8 mouse cellular contexts compared by ENCODE assay signal in the genomic region with DNA sequence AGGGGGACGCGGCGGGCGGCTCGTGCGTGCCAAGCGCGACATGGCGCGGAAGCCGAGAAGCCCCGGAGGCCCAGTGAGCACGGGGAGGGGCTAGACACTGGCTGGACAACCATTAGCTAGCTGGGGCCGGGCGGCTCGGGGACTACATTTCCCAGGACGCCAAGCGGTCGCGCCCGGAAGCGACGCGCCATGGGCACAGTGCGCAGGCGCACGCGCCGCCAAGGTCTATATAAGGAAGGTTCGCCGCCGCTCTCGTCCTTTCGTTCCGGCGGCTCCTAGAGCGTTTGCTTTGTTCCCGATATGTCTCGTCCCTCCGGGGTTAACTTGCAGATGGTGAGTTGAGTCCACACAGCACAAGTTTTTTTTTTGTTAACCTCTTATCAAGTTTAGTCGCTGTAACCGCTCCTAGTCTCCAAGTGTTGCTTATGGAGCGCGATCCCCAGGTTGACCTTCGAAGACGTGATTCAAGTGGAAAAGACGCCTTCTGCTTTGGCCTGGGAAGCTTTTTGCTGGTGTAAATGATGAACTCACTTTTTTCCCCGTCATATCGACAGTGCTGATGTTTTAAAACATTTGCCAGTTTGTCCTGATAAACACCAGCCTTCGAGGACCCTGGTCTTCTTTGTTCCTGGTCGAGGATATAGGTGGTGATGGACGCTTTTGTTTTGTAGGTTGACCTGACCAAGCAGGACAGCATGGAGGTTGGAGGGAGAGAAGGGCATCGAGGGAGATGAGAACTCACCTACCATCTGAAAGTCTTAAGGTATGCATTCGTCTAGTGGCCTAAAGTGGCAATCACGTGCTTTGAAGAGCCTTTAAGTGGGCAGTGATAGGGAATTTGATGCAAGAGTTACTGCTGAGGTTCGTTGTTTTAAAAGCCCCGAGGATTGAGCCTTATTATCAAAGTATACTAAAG. TPM values are rescaled to one million over a fixed set of nuclear protein-coding genes. Genes with fewer than 3 reads are reported as not detected.
A peak's percentile ranks its signal among the peaks of the same experiment; 100 is the strongest.
DNase-seq lines count a peak whose midpoint lies in the region; ATAC-seq and TF ChIP-seq lines count a peak whose summit lies in the region.

Gene Znfx1 (minus strand): TSS at position 51 of the 916 bp plus-strand sequence.

- TF ChIP-seq CTCF in liver, adult 2 months (IDR thresholded peaks at IDR 0.05; ENCODE audit: low read depth, low read length), result no peak

- peak within 1 kb of the TSS; percentile 91 for H3K27ac ChIP-seq in heart, embryonic 11.5 days (ENCODE audit: low read depth, low read length)
- peak within 1 kb of the TSS; percentile 94 for H3K27ac ChIP-seq in kidney, embryonic 16.5 days (ENCODE audit: low read length)
- H3K27ac ChIP-seq in liver, adult 2 months (replicated peaks; ENCODE audit: insufficient read depth, low read depth, low read length), result peak within 1 kb of the TSS; percentile 84

- H3K4me2 ChIP-seq in heart, embryonic 11.5 days, result peak within 1 kb of the TSS; percentile 93
- peak within 1 kb of the TSS; percentile 81 for H3K4me2 ChIP-seq in kidney, embryonic 16.5 days (replicated peaks; ENCODE audit: low read depth, low read length)
- H3K4me2 ChIP-seq in myocyte (ENCODE audit: low read depth), result peak within 1 kb of the TSS; percentile 93

- TF ChIP-seq POLR2A in liver, adult 2 months (IDR thresholded peaks at IDR 0.05; ENCODE audit: extremely low read depth, insufficient read depth, low read length), result peak; percentile 99
- TF ChIP-seq POLR2A in myocyte (IDR thresholded peaks at IDR 0.05; ENCODE audit: insufficient read length, low read depth), result peak; percentile 96

- H3K27me3 ChIP-seq in heart, embryonic 11.5 days (ENCODE audit: control insufficient read depth, insufficient read depth, low read length), result no peaks in the 10 kb centered on the region
- H3K27me3 ChIP-seq in kidney, embryonic 16.5 days (ENCODE audit: insufficient read depth, low read length), result no peaks in the 10 kb centered on the region
- H3K27me3 ChIP-seq in liver, adult 2 months (ENCODE audit: control insufficient read depth, insufficient read depth, low read length), result no peaks in the 10 kb centered on the region
- H3K27me3 ChIP-seq in myocyte (ENCODE audit: control insufficient read depth, insufficient read depth, insufficient read length), result no peaks in the 10 kb centered on the region
- no peaks in the 10 kb centered on the region for H3K27me3 ChIP-seq in splenic B cell, adult 2 months (ENCODE audit: control insufficient read depth, insufficient read depth, low read length, poor library complexity, severe bottlenecking)

- peaks cover 3% of the 10 kb centered on the region for H3K4me1 ChIP-seq in heart, embryonic 11.5 days (ENCODE audit: control insufficient read depth, insufficient read depth, low read length)
- peaks cover 49% of the 10 kb centered on the region for H3K4me1 ChIP-seq in kidney, embryonic 16.5 days (ENCODE audit: insufficient read depth, low read length)
- H3K4me1 ChIP-seq in liver, adult 2 months (ENCODE audit: control insufficient read depth, insufficient read depth, low read length), result peaks cover 19% of the 10 kb centered on the region

- H3K9ac ChIP-seq in heart, embryonic 11.5 days (ENCODE audit: low read depth, low read length), result peak within 1 kb of the TSS; percentile 90
- peak within 1 kb of the TSS; percentile 86 for H3K9ac ChIP-seq in kidney, embryonic 16.5 days (replicated peaks; ENCODE audit: low read length)
- peak within 1 kb of the TSS; percentile 91 for H3K9ac ChIP-seq in liver, adult 2 months (ENCODE audit: low read depth, low read length)

- ATAC-seq in erythroblast, adult 5-6 weeks (replicated peaks; ENCODE audit: low FRiP score, poor library complexity, severe bottlenecking), result peak; percentile 83
- ATAC-seq in heart, embryonic 11.5 days (replicated peaks; ENCODE audit: insufficient number of reproducible peaks, low FRiP score, low TSS enrichment), result peak; percentile 94
- ATAC-seq in kidney, embryonic 16.5 days (ENCODE audit: low FRiP score, low TSS enrichment), result peak; percentile 95

- under 1% methylated on average over 54 of the region's 57 CpGs for WGBS in heart, embryonic 11.5 days (ENCODE audit: insufficient replicate concordance)
- WGBS in kidney, embryonic 16.5 days, result under 1% methylated on average over 56 of the region's 57 CpGs
- under 1% methylated on average over 54 of the region's 57 CpGs for WGBS in liver, adult 2 months

- peak; percentile 96 for DNase-seq in A20 (ENCODE audit: low read depth, low spot score)
- DNase-seq in brain, adult 2 months (ENCODE audit: low read depth, low spot score), result peak; percentile 96
- peak; percentile 74 for DNase-seq in liver, adult 2 months (ENCODE audit: extremely low read depth, low read depth, low spot score)
- peak; percentile 97 for DNase-seq in splenic B cell, adult 2 months (ENCODE audit: low read depth, low spot score)

- H3K36me3 ChIP-seq in heart, embryonic 11.5 days (ENCODE audit: control insufficient read depth, insufficient read depth, low read length), result peaks cover 11% of the 10 kb centered on the region
- peaks cover 29% of the 10 kb centered on the region for H3K36me3 ChIP-seq in kidney, embryonic 16.5 days (ENCODE audit: insufficient read depth, low read length)
- H3K36me3 ChIP-seq in liver, adult 2 months (ENCODE audit: control insufficient read depth, insufficient read depth, low read length), result peaks cover 17% of the 10 kb centered on the region; the same call in 1 of the 2 replicates
- peaks cover 40% of the 10 kb centered on the region for H3K36me3 ChIP-seq in myocyte (ENCODE audit: control insufficient read depth, insufficient read depth)
- H3K36me3 ChIP-seq in splenic B cell, adult 2 months (ENCODE audit: control insufficient read depth, insufficient read depth, low read length, poor library complexity, severe bottlenecking), result peaks cover 10% of the 10 kb centered on the region

- H3K79me2 ChIP-seq in liver, adult 2 months (ENCODE audit: control insufficient read depth, insufficient read depth, low read length), result peaks cover 10% of the 10 kb centered on the region; the same call in 1 of the 2 replicates
- H3K79me2 ChIP-seq in myocyte (ENCODE audit: control insufficient read depth, insufficient read depth), result peaks cover 33% of the 10 kb centered on the region

- peak within 1 kb of the TSS; percentile 65 for H3ac ChIP-seq in myocyte (ENCODE audit: control insufficient read depth, insufficient read length)

- peak within 1 kb of the TSS; percentile 74 for H3K4me3 ChIP-seq in heart, embryonic 11.5 days (ENCODE audit: low read depth, low read length)
- H3K4me3 ChIP-seq in kidney, embryonic 16.5 days (ENCODE audit: low read length), result peak within 1 kb of the TSS; percentile 90
- H3K4me3 ChIP-seq in liver, adult 2 months (ENCODE audit: insufficient read depth, low read depth, low read length), result peak within 1 kb of the TSS; percentile 91
- peak within 1 kb of the TSS; percentile 90 for H3K4me3 ChIP-seq in myocyte

- H3K9me3 ChIP-seq in heart, embryonic 11.5 days (replicated peaks; ENCODE audit: control insufficient read depth, low read length), result no peaks in the 10 kb centered on the region
- no peaks in the 10 kb centered on the region for H3K9me3 ChIP-seq in kidney, embryonic 16.5 days (ENCODE audit: low read length)

TF ChIP-seq in myocyte, 11 proteins besides CTCF, POLR2A, EP300 and RAD21:
- TF ChIP-seq CEBPB (IDR thresholded peaks at IDR 0.05; ENCODE audit: insufficient read depth, poor library complexity, severe bottlenecking) (no peak), POLR2AphosphoS2 (IDR thresholded peaks at IDR 0.05; ENCODE audit: insufficient read length, low read depth) (peak; percentile 99), REST (IDR thresholded peaks at IDR 0.05; ENCODE audit: insufficient read depth, insufficient read length) (no peak), USF1 (IDR thresholded peaks at IDR 0.05; ENCODE audit: low read depth) (peak; percentile 33), SRF (IDR thresholded peaks at IDR 0.05; ENCODE audit: control insufficient read depth, insufficient read length, low read depth) (peak; percentile 87), MYOD1 (IDR thresholded peaks at IDR 0.05; ENCODE audit: control insufficient read depth in 1 of 3, insufficient read length in 2 of 3, low read depth in 2 of 3) (no peak), MAX (IDR thresholded peaks at IDR 0.05; ENCODE audit: low read depth) (no peak), TCF3 (IDR thresholded peaks at IDR 0.05; ENCODE audit: insufficient read length, low read depth) (no peak)

RNA-seq across cellular contexts. Expression of gene Znfx1, which starts in this region (rescaled TPM):
- total RNA-seq in erythroblast, adult 5-6 weeks (2015; ENCODE audit: low replicate concordance), result 28.6 and 31.9 TPM in 2 replicates
- total RNA-seq in erythroblast, adult 5-6 weeks (2017; ENCODE audit: low replicate concordance), result 40.6 and 42.5 TPM in 2 replicates
- polyA plus RNA-seq in heart, embryonic 11.5 days (2014; fragmentation: Nextera tagmentation; extraction: Ambion mirVana), result 6.3 and 6.7 TPM in 2 replicates
- polyA plus RNA-seq in kidney, embryonic 16.5 days (2015; fragmentation: Nextera tagmentation; extraction: Ambion mirVana), result 11.8 TPM in 2 replicates
- 21.6 and 23.8 TPM in 2 replicates for total RNA-seq in liver, adult 2 months (2014; rRNA removed)
- 20.5 and 23.3 TPM in 2 replicates for polyA plus RNA-seq in liver, adult 2 months (2012; rRNA removed)
- polyA plus RNA-seq in myocyte (2012; fragmentation: generic; extraction: Trizol), result 23.3 TPM

Comparison
In these comparisons a context has a peak if more than half of its experiments do, and no peak if none do; other contexts are left out.
1. Peak in every context shown above with its lines: DNase-seq, ATAC-seq, H3K4me3 ChIP-seq and H3K27ac ChIP-seq.